Comparison of ENCODE assay signal across 13 mouse cellular contexts in genomic region chr12:99234346-99234745, GRCm38 (mm10).
DNase-seq lines count a peak whose midpoint lies in the region; ATAC-seq and TF ChIP-seq lines count a peak whose summit lies in the region.
"Had no signal": no experiment of that assay in that cellular context is flagged by ENCODE, and none has a peak within 500 bp of the region (broad histone marks: within the 10 kb centered on the region; RNA-seq: fewer than 3 reads in every experiment).

No protein-coding gene starts in this region.

- no peaks in the 10 kb centered on the region for H3K27me3 ChIP-seq in heart, embryonic 12.5 days (replicated peaks)
- H3K27me3 ChIP-seq in neural tube, embryonic 13.5 days = no peaks in the 10 kb centered on the region
- H3K27me3 ChIP-seq in stomach, postnatal 0 days (ENCODE audit: control insufficient read depth, insufficient read depth, low read length) = no peaks in the 10 kb centered on the region
- H3K27me3 ChIP-seq: CH12.LX, Patski had no signal

- TF ChIP-seq EP300 in stomach, postnatal 0 days (optimal IDR thresholded peaks at IDR 0.05) = no peak

- peaks cover 67% of the 10 kb centered on the region for H3K4me1 ChIP-seq in heart, embryonic 12.5 days (replicated peaks)
- peaks cover 89% of the 10 kb centered on the region for H3K4me1 ChIP-seq in neural tube, embryonic 13.5 days (replicated peaks)
- peaks cover 10% of the 10 kb centered on the region; the same call in 1 of the 2 replicates for H3K4me1 ChIP-seq in stomach, postnatal 0 days (replicated peaks; ENCODE audit: control insufficient read depth, insufficient read depth)

- peak overlapping the region; percentile 58; the same call in 1 of the 2 replicates for H3K27ac ChIP-seq in heart, embryonic 12.5 days (ENCODE audit: poor library complexity, severe bottlenecking)
- 0 out of 2 replicates have a peak overlapping the region, but pooled peaks have one; percentile 33 for H3K27ac ChIP-seq in neural tube, embryonic 13.5 days (replicated peaks)
- peak overlapping the region; percentile 53; the same call in 1 of the 2 replicates for H3K27ac ChIP-seq in stomach, postnatal 0 days (replicated peaks)

- no peak overlapping the region for H3K4me3 ChIP-seq in heart, embryonic 12.5 days
- H3K4me3 ChIP-seq in neural tube, embryonic 13.5 days = no peak overlapping the region
- H3K4me3 ChIP-seq in stomach, postnatal 0 days (ENCODE audit: low read depth, low read length) = no peak overlapping the region

- H3K9ac ChIP-seq in heart, embryonic 12.5 days = no peak overlapping the region
- no peak overlapping the region for H3K9ac ChIP-seq in neural tube, embryonic 13.5 days
- H3K9ac ChIP-seq in stomach, postnatal 0 days (ENCODE audit: low read length) = no peak overlapping the region
- H3K9ac ChIP-seq: lung, embryonic 14.5 days had no signal

- no peak for DNase-seq in heart, adult 9 months (ENCODE audit: low spot score in 2 of 2)
- no peak for DNase-seq in neural tube, embryonic 10.5 days (ENCODE audit: extremely low spot score, low spot score)
- DNase-seq in fat pad, adult 2 months (ENCODE audit: extremely low read depth, low read depth, low spot score) = peak; percentile 87
- DNase-seq in stomach, postnatal 0 days (ENCODE audit: low spot score) = no peak
- DNase-seq in embryo, embryonic 10.5 days (ENCODE audit: low spot score) = no peak
- DNase-seq: cerebellum, adult 11-12 months; left cerebral cortex, postnatal 4 days; lung, embryonic 14.5 days; thymus, postnatal 14 days had no signal

- H3K9me3 ChIP-seq in heart, embryonic 12.5 days (replicated peaks) = no peaks in the 10 kb centered on the region
- H3K9me3 ChIP-seq in neural tube, embryonic 13.5 days = no peaks in the 10 kb centered on the region
- H3K9me3 ChIP-seq in stomach, postnatal 0 days (ENCODE audit: control insufficient read depth, low read length) = no peaks in the 10 kb centered on the region

- H3K4me2 ChIP-seq in heart, embryonic 12.5 days = no peak overlapping the region
- no peak overlapping the region for H3K4me2 ChIP-seq in neural tube, embryonic 13.5 days
- no peak overlapping the region for H3K4me2 ChIP-seq in stomach, postnatal 0 days (replicated peaks; ENCODE audit: low read depth)
- H3K4me2 ChIP-seq: lung, embryonic 14.5 days had no signal

- no peak for ATAC-seq in heart, embryonic 12.5 days (ENCODE audit: insufficient number of reproducible peaks, low FRiP score)
- no peak for ATAC-seq in neural tube, embryonic 13.5 days (ENCODE audit: low read depth)
- no peak for ATAC-seq in stomach, postnatal 0 days (ENCODE audit: low FRiP score, low TSS enrichment)
- ATAC-seq: Patski had no signal

- no peaks in the 10 kb centered on the region for H3K36me3 ChIP-seq in heart, embryonic 12.5 days
- H3K36me3 ChIP-seq in neural tube, embryonic 13.5 days = no peaks in the 10 kb centered on the region
- no peaks in the 10 kb centered on the region for H3K36me3 ChIP-seq in stomach, postnatal 0 days (ENCODE audit: control insufficient read depth, insufficient read depth, low read length)

- no peak for TF ChIP-seq CTCF in stomach, postnatal 0 days (IDR thresholded peaks at IDR 0.05; ENCODE audit: low read depth)

- WGBS in heart, embryonic 12.5 days = 75% methylated on average over 6 of the region's 6 CpGs
- WGBS in neural tube, embryonic 13.5 days = 71% methylated on average over 6 of the region's 6 CpGs
- WGBS in stomach, postnatal 0 days = 41% methylated on average over 6 of the region's 6 CpGs
